Mouse (Mus musculus): ENCODE results near the gene Uqcr10.

GRCm38 (mm10) chr11:4680126-4680525, 24.0 kb downstream of the Uqcr10 start:
- TF ChIP-seq CTCF (conservative IDR thresholded peaks at IDR 0.05; ENCODE audit: insufficient read depth, insufficient read length, low read depth, low read length) = no peak
- TF ChIP-seq POLR2A (IDR thresholded peaks at IDR 0.05; ENCODE audit: low read depth, low read length) = no peak

Data from kidney, adult 2 months (tissue).